Mouse (Mus musculus) brain, embryonic 14.5 days (tissue): ENCODE results near the gene Myzap.

ENCODE experiments used
- CTCF ChIP-seq: fragments of 200-500 bp; IDR thresholded peaks from 2 replicates; pipeline ENCODE4 v1.5.1; 2012; ENCODE audit warnings: inconsistent platforms, mild to moderate bottlenecking, moderate library complexity, borderline replicate concordance; ENCODE audit not compliant: insufficient read depth, insufficient read length; ENCODE audit errors: extremely low read depth
- POLR2A ChIP-seq: fragments of 200-500 bp; IDR thresholded peaks from 2 replicates; pipeline ENCODE4 v1.6.1; 2012; ENCODE audit warnings: mild to moderate bottlenecking, inconsistent platforms, borderline replicate concordance; ENCODE audit not compliant: poor library complexity, insufficient read depth, insufficient read length, severe bottlenecking; ENCODE audit errors: extremely low read depth

GRCm38 (mm10) chr9:71604914-71605635, 12.9 kb upstream of the Myzap start:
- TF ChIP-seq CTCF: no peak
- TF ChIP-seq POLR2A: no peak
